ENCODE assay signal across 7 mouse cellular contexts in the genomic region with DNA sequence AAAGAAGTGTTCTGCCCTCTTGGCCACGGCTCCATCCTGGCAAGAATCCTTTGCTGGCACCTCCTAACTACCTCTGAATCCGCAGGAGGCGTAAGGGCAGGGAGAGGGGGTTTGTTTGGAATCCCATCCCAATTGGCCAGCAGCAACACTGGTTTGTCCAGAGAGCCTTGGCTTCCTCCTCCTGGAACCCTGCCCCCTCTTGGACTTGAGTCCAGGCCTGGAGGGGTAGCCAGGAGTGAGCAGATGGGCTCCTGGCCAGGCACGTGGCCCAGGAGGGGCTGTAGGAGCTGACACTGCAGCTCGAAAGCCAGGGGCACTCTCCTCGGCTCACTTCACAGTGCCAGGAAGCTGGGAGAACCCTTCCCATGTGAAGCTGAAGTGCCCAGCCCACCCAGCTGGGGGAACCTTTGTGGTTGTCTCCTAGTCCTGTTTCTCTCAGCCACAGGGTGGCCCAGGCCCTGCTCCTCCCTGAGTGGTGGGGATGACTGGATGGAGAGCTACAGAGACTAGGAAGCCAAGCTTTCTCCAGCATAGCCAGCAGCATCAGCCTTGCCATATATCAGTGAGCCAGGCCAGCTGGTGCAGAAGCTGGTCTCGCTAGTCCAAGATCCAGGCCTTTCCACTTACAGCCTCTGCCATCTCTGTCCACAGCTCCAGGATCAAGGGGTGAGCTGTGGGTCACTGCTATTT.
DNase-seq lines count a peak whose midpoint lies in the region; ATAC-seq lines count a peak whose summit lies in the region.

No protein-coding gene starts in this region.

- peak; percentile 59 for DNase-seq in NIH3T3 (ENCODE audit: low read depth)
- peak; percentile 33 for DNase-seq in adrenal gland, adult 8-10 months
- peak; percentile 76 for DNase-seq in heart, postnatal 4 days
- DNase-seq in left cerebral cortex, postnatal 14 days (ENCODE audit: low spot score in 2 of 2): peak; percentile 40 to 53
- peak; percentile 35 to 39 for DNase-seq in right cerebral cortex, postnatal 36 days (ENCODE audit: low spot score in 2 of 2)
- DNase-seq in thymus, postnatal 4 days: no peak

- intact Hi-C loops in left cerebral cortex, postnatal 14 days (cut with DNase I): no loop called here

- peak; percentile 27; the same call in 1 of the 2 replicates for ATAC-seq in frontal cortex, adult (ENCODE audit: low TSS enrichment)
